ENCODE assay signal across 17 mouse cellular contexts in genomic region chr11:109496475-109496993, GRCm38 (mm10). TPM values are rescaled to one million over a fixed set of nuclear protein-coding genes. Genes with fewer than 3 reads are reported as not detected.
DNase-seq lines count a peak whose midpoint lies in the region; ATAC-seq and TF ChIP-seq lines count a peak whose summit lies in the region.
"Had no signal": no experiment of that assay in that cellular context is flagged by ENCODE, and none has a peak within 500 bp of the region (broad histone marks: within the 10 kb centered on the region; RNA-seq: fewer than 3 reads in every experiment).

No protein-coding gene starts in this region.

- TF ChIP-seq CTCF in kidney, adult 2 months (conservative IDR thresholded peaks at IDR 0.05; ENCODE audit: insufficient read depth, insufficient read length, low read depth, low read length) = no peak

- H3K27me3 ChIP-seq in forebrain, embryonic 13.5 days = no peaks in the 10 kb centered on the region
- H3K27me3 ChIP-seq in forebrain, embryonic 16.5 days (replicated peaks; ENCODE audit: control insufficient read depth, insufficient read depth, low read length) = no peaks in the 10 kb centered on the region
- no peaks in the 10 kb centered on the region for H3K27me3 ChIP-seq in kidney, embryonic 16.5 days (ENCODE audit: insufficient read depth, low read length)
- H3K27me3 ChIP-seq in kidney, adult 2 months (replicated peaks; ENCODE audit: control insufficient read depth, insufficient read depth, low read length) = no peaks in the 10 kb centered on the region
- H3K27me3 ChIP-seq in liver, embryonic 16.5 days (ENCODE audit: control insufficient read depth, insufficient read depth, low read depth, low read length) = no peaks in the 10 kb centered on the region
- H3K27me3 ChIP-seq: heart, embryonic 12.5 days had no signal

- H3K36me3 ChIP-seq in forebrain, embryonic 13.5 days (ENCODE audit: poor library complexity, severe bottlenecking) = no peaks in the 10 kb centered on the region
- H3K36me3 ChIP-seq in forebrain, embryonic 16.5 days (ENCODE audit: control insufficient read depth, insufficient read depth) = no peaks in the 10 kb centered on the region
- H3K36me3 ChIP-seq in kidney, embryonic 16.5 days (ENCODE audit: insufficient read depth, low read length) = no peaks in the 10 kb centered on the region
- no peaks in the 10 kb centered on the region for H3K36me3 ChIP-seq in kidney, adult 2 months (ENCODE audit: control insufficient read depth, insufficient read depth, low read length)
- H3K36me3 ChIP-seq in liver, embryonic 16.5 days (ENCODE audit: control insufficient read depth, insufficient read depth) = no peaks in the 10 kb centered on the region
- H3K36me3 ChIP-seq: embryonic facial prominence, embryonic 10.5 days; heart, embryonic 12.5 days; limb, embryonic 12.5 days; midbrain, embryonic 12.5 days had no signal

- WGBS in forebrain, embryonic 13.5 days = 89% methylated on average over 7 of the region's 7 CpGs
- 80% methylated on average over 7 of the region's 7 CpGs for WGBS in forebrain, embryonic 16.5 days
- WGBS in kidney, embryonic 16.5 days = 65% methylated on average over 7 of the region's 7 CpGs
- WGBS in kidney, adult 2 months = 68% methylated on average over 7 of the region's 7 CpGs
- WGBS in liver, embryonic 16.5 days (ENCODE audit: insufficient replicate concordance) = 56% methylated on average over 7 of the region's 7 CpGs

- H3K9me3 ChIP-seq in forebrain, embryonic 13.5 days (replicated peaks) = no peaks in the 10 kb centered on the region
- H3K9me3 ChIP-seq in forebrain, embryonic 16.5 days (ENCODE audit: control insufficient read depth, low read length) = no peaks in the 10 kb centered on the region
- H3K9me3 ChIP-seq in kidney, embryonic 16.5 days (ENCODE audit: low read length) = no peaks in the 10 kb centered on the region
- H3K9me3 ChIP-seq in liver, embryonic 16.5 days (replicated peaks; ENCODE audit: control insufficient read depth, low read length) = no peaks in the 10 kb centered on the region
- H3K9me3 ChIP-seq: embryonic facial prominence, embryonic 10.5 days; heart, embryonic 12.5 days; limb, embryonic 12.5 days; midbrain, embryonic 12.5 days had no signal

- TF ChIP-seq POLR2A in kidney, adult 2 months (IDR thresholded peaks at IDR 0.05; ENCODE audit: low read depth, low read length) = no peak

- no peak overlapping the region for H3K4me3 ChIP-seq in forebrain, embryonic 13.5 days
- H3K4me3 ChIP-seq in forebrain, embryonic 16.5 days (replicated peaks; ENCODE audit: low read length) = no peak overlapping the region
- no peak overlapping the region for H3K4me3 ChIP-seq in kidney, embryonic 16.5 days (ENCODE audit: low read length)
- no peak overlapping the region for H3K4me3 ChIP-seq in kidney, adult 2 months (ENCODE audit: insufficient read depth, low read depth, low read length)
- no peak overlapping the region for H3K4me3 ChIP-seq in liver, embryonic 16.5 days (ENCODE audit: low read depth, low read length)
- H3K4me3 ChIP-seq: embryonic facial prominence, embryonic 10.5 days; heart, embryonic 12.5 days; limb, embryonic 12.5 days; midbrain, embryonic 12.5 days had no signal

- no peak overlapping the region; the same call in 1 of the 2 replicates for H3K27ac ChIP-seq in forebrain, embryonic 13.5 days
- H3K27ac ChIP-seq in forebrain, embryonic 16.5 days (ENCODE audit: low read length) = no peak overlapping the region
- peak overlapping the region; percentile 65; the same call in 1 of the 2 replicates for H3K27ac ChIP-seq in kidney, embryonic 16.5 days (ENCODE audit: low read length)
- H3K27ac ChIP-seq in kidney, adult 2 months (ENCODE audit: insufficient read depth, low read depth, low read length) = no peak overlapping the region
- H3K27ac ChIP-seq in liver, embryonic 16.5 days (ENCODE audit: low read length) = peak overlapping the region; percentile 1; the same call in 1 of the 2 replicates
- H3K27ac ChIP-seq: embryonic facial prominence, embryonic 10.5 days; limb, embryonic 12.5 days; midbrain, embryonic 12.5 days had no signal

- H3K4me2 ChIP-seq in forebrain, embryonic 13.5 days = no peak overlapping the region
- no peak overlapping the region for H3K4me2 ChIP-seq in forebrain, embryonic 16.5 days (ENCODE audit: low read length)
- no peak overlapping the region for H3K4me2 ChIP-seq in kidney, embryonic 16.5 days (replicated peaks; ENCODE audit: low read depth, low read length)
- H3K4me2 ChIP-seq in liver, embryonic 16.5 days (ENCODE audit: low read depth, low read length) = peak overlapping the region; percentile 25; the same call in 1 of the 2 replicates
- H3K4me2 ChIP-seq: limb, embryonic 12.5 days; midbrain, embryonic 12.5 days had no signal

- no peak overlapping the region for H3K9ac ChIP-seq in forebrain, embryonic 13.5 days
- H3K9ac ChIP-seq in forebrain, embryonic 16.5 days (replicated peaks; ENCODE audit: low read depth, low read length) = no peak overlapping the region
- no peak overlapping the region for H3K9ac ChIP-seq in kidney, embryonic 16.5 days (replicated peaks; ENCODE audit: low read length)
- no peak overlapping the region for H3K9ac ChIP-seq in liver, embryonic 16.5 days (ENCODE audit: low read depth, low read length)
- H3K9ac ChIP-seq: heart, embryonic 12.5 days; limb, embryonic 12.5 days; midbrain, embryonic 12.5 days had no signal

- H3K4me1 ChIP-seq in forebrain, embryonic 13.5 days = peaks cover 27% of the 10 kb centered on the region
- peaks cover 16% of the 10 kb centered on the region for H3K4me1 ChIP-seq in forebrain, embryonic 16.5 days (replicated peaks; ENCODE audit: control insufficient read depth, insufficient read depth, low read length)
- H3K4me1 ChIP-seq in kidney, embryonic 16.5 days (ENCODE audit: insufficient read depth, low read length) = peaks cover 33% of the 10 kb centered on the region
- peaks cover 15% of the 10 kb centered on the region for H3K4me1 ChIP-seq in kidney, adult 2 months (ENCODE audit: control insufficient read depth, insufficient read depth, low read length)
- peaks cover 50% of the 10 kb centered on the region for H3K4me1 ChIP-seq in liver, embryonic 16.5 days (ENCODE audit: control insufficient read depth, low read depth, low read length)

- no peak for DNase-seq in kidney, adult 2 months
- peak; percentile 17 for DNase-seq in right cerebral cortex, adult 18-20 months
- DNase-seq in right cerebral cortex, postnatal 25 days = no peak
- no peak for DNase-seq in heart, postnatal 14 days
- DNase-seq: cerebellum, adult 11-12 months; cerebellum, postnatal 36 days; gastrocnemius, postnatal 36 days; heart, postnatal 36 days; retina, postnatal 1 day had no signal

- ATAC-seq in forebrain, embryonic 13.5 days = peak; percentile 7; the same call in 1 of the 2 replicates
- ATAC-seq in forebrain, embryonic 16.5 days = no peak
- no peak for ATAC-seq in kidney, embryonic 16.5 days (ENCODE audit: low FRiP score, low TSS enrichment)
- no peak for ATAC-seq in liver, embryonic 16.5 days (ENCODE audit: low read depth)

- intact Hi-C loops in heart, postnatal 14 days (cut with DNase I) = no loop called here

RNA-seq across cellular contexts. Expression of gene Slc16a6, which starts 23.1 kb away (rescaled TPM):
- polyA plus RNA-seq in forebrain, embryonic 13.5 days (2015; fragmentation: Nextera tagmentation; extraction: Ambion mirVana) = 3.6 and 5.0 TPM in 2 replicates
- polyA plus RNA-seq in forebrain, embryonic 16.5 days (2015; fragmentation: Nextera tagmentation; extraction: Ambion mirVana) = 4.1 and 5.4 TPM in 2 replicates
- 8.4 and 8.7 TPM in 2 replicates for polyA plus RNA-seq in kidney, embryonic 16.5 days (2015; fragmentation: Nextera tagmentation; extraction: Ambion mirVana)
- 1.2 and 2.8 TPM in 2 replicates for polyA plus RNA-seq in kidney, adult 2 months (2012; rRNA removed)
- polyA plus RNA-seq in liver, embryonic 16.5 days (2015; fragmentation: Nextera tagmentation; extraction: Ambion mirVana) = 32.0 and 33.4 TPM in 2 replicates
- 1 to 10 TPM; 7.3 to 7.7 TPM for total RNA-seq in heart, postnatal 14 days (2021)

RNA-seq across cellular contexts. Expression of gene Arsg, which starts 23.4 kb away (rescaled TPM):
- polyA plus RNA-seq in forebrain, embryonic 13.5 days (2015; fragmentation: Nextera tagmentation; extraction: Ambion mirVana) = 3.4 and 5.4 TPM in 2 replicates
- polyA plus RNA-seq in forebrain, embryonic 16.5 days (2015; fragmentation: Nextera tagmentation; extraction: Ambion mirVana) = 3.2 and 4.1 TPM in 2 replicates
- 5.3 and 6.5 TPM in 2 replicates for polyA plus RNA-seq in kidney, embryonic 16.5 days (2015; fragmentation: Nextera tagmentation; extraction: Ambion mirVana)
- polyA plus RNA-seq in kidney, adult 2 months (2012; rRNA removed) = 20.9 and 24.9 TPM in 2 replicates
- 3.2 and 3.8 TPM in 2 replicates for polyA plus RNA-seq in liver, embryonic 16.5 days (2015; fragmentation: Nextera tagmentation; extraction: Ambion mirVana)
- total RNA-seq in heart, postnatal 14 days (2021) = 1 to 10 TPM; 2.7 to 2.8 TPM

Comparison
In these comparisons a context has a peak if more than half of its experiments do, and no peak if none do; other contexts are left out.
1. H3K27ac ChIP-seq: peak in kidney, embryonic 16.5 days (single experiment) and liver, embryonic 16.5 days (single experiment); none in forebrain, embryonic 13.5 days (single experiment), forebrain, embryonic 16.5 days (single experiment) and kidney, adult 2 months (single experiment).